Mouse (Mus musculus): ENCODE data around the gene Fbxl16. TPM values are rescaled to one million over a fixed set of nuclear protein-coding genes. Genes with fewer than 3 reads are reported as not detected.

The Fbxl16 gene
- polyA plus RNA-seq, 1 experiment from 2014 or later: 24.8 TPM

- peak; percentile 57 for ATAC-seq (ENCODE audit: low FRiP score, low read depth)
- Histone ChIP-seq H3K27me3 (peaks cover 30% of the 10 kb centered on the region), H3K36me3 (peaks cover 24% of the 10 kb centered on the region), H3K4me1 (peaks cover 41% of the 10 kb centered on the region), H3K4me3 (peak within 1 kb of the TSS; percentile 60), H3K9ac (replicated peaks) (peak within 1 kb of the TSS; percentile 75), H3K4me2 (replicated peaks) (peak within 1 kb of the TSS; percentile 95), H3K9me3 (no peaks in the 10 kb centered on the region), H3K27ac (replicated peaks) (peak within 1 kb of the TSS; percentile 43; the same call in 1 of the 2 replicates)
- WGBS: under 1% methylated on average over 18 of the region's 18 CpGs
Observed at GRCm38 (mm10) chr17:25823452-25823851, 14.6 kb downstream of the Fbxl16 start, which contains the start of gene Wdr24. Gene Wdr24, plus strand, starts transcription at chr17:25823627.

- no peak for ATAC-seq (ENCODE audit: low FRiP score, low read depth)
- Histone ChIP-seq H3K9me3 (no peaks in the 10 kb centered on the region), H3K36me3 (peaks cover 24% of the 10 kb centered on the region), H3K9ac (replicated peaks) (peak overlapping the region; percentile 75; the same call in 1 of the 2 replicates), H3K27ac (replicated peaks) (no peak overlapping the region), H3K4me1 (peaks cover 39% of the 10 kb centered on the region), H3K4me3 (peak overlapping the region; percentile 60), H3K27me3 (peaks cover 19% of the 10 kb centered on the region), H3K4me2 (replicated peaks) (peak overlapping the region; percentile 95)
- 76% methylated on average over 17 of the region's 17 CpGs for WGBS
Observed at GRCm38 (mm10) chr17:25824362-25825142, 15.7 kb downstream of the Fbxl16 start.

- H3K4me2 ChIP-seq (replicated peaks): peak overlapping the region; percentile 95; the same call in 1 of the 2 replicates
- 89% methylated on average over 6 of the region's 6 CpGs for WGBS
Observed at GRCm38 (mm10) chr17:25825311-25825710, 16.4 kb downstream of the Fbxl16 start.

GRCm38 (mm10) chr17:25825984-25826570 lies 17.2 kb downstream of the Fbxl16 start:
- H3K4me1 ChIP-seq: peaks cover 53% of the 10 kb centered on the region
- H3K27me3 ChIP-seq: peaks cover 5% of the 10 kb centered on the region; the same call in 1 of the 2 replicates
- H3K9me3 ChIP-seq: no peaks in the 10 kb centered on the region
- no peak overlapping the region for H3K27ac ChIP-seq (replicated peaks)
- no peak for ATAC-seq (ENCODE audit: low FRiP score, low read depth)
- peaks cover 40% of the 10 kb centered on the region for H3K36me3 ChIP-seq
- H3K9ac ChIP-seq (replicated peaks): no peak overlapping the region
- 96% methylated on average over 27 of the region's 27 CpGs for WGBS
- H3K4me3 ChIP-seq: no peak overlapping the region
- no peak overlapping the region for H3K4me2 ChIP-seq (replicated peaks)

More at GRCm38 (mm10) chr17:25825311-25825710, 16.4 kb downstream of the Fbxl16 start:
- peaks cover 32% of the 10 kb centered on the region for H3K36me3 ChIP-seq
- H3K9me3 ChIP-seq: no peaks in the 10 kb centered on the region
- H3K27me3 ChIP-seq: peaks cover 11% of the 10 kb centered on the region
- H3K4me1 ChIP-seq: peaks cover 46% of the 10 kb centered on the region
- no peak overlapping the region for H3K4me3 ChIP-seq
- ATAC-seq (ENCODE audit: low FRiP score, low read depth): no peak
- peak overlapping the region; percentile 33 for H3K9ac ChIP-seq (replicated peaks)
- no peak overlapping the region for H3K27ac ChIP-seq (replicated peaks)

GRCm38 (mm10) chr17:25827011-25827410 lies 18.1 kb downstream of the Fbxl16 start:
- H3K27ac ChIP-seq (replicated peaks): no peak overlapping the region
- H3K4me1 ChIP-seq: peaks cover 63% of the 10 kb centered on the region
- H3K9ac ChIP-seq (replicated peaks): no peak overlapping the region
- ATAC-seq (ENCODE audit: low FRiP score, low read depth): no peak
- no peaks in the 10 kb centered on the region for H3K9me3 ChIP-seq
- 96% methylated on average over 13 of the region's 13 CpGs for WGBS
- H3K4me3 ChIP-seq: no peak overlapping the region
- H3K27me3 ChIP-seq: peaks cover 5% of the 10 kb centered on the region; the same call in 1 of the 2 replicates
- H3K4me2 ChIP-seq (replicated peaks): no peak overlapping the region
- peaks cover 46% of the 10 kb centered on the region for H3K36me3 ChIP-seq

GRCm38 (mm10) chr17:25827546-25828222 lies 18.8 kb downstream of the Fbxl16 start:
- Histone ChIP-seq H3K4me3 (no peak overlapping the region; the same call in 1 of the 2 replicates), H3K4me2 (replicated peaks) (peak overlapping the region; percentile 84; the same call in 1 of the 2 replicates), H3K36me3 (peaks cover 46% of the 10 kb centered on the region), H3K9ac (replicated peaks) (no peak overlapping the region), H3K27me3 (peaks cover under 1% of the 10 kb centered on the region; the same call in 1 of the 2 replicates), H3K27ac (replicated peaks) (peak overlapping the region; percentile 91; the same call in 1 of the 2 replicates), H3K9me3 (no peaks in the 10 kb centered on the region), H3K4me1 (peaks cover 63% of the 10 kb centered on the region)
- WGBS: 93% methylated on average over 22 of the region's 22 CpGs
- ATAC-seq (ENCODE audit: low FRiP score, low read depth): no peak

- Histone ChIP-seq H3K27ac (replicated peaks) (peak overlapping the region; percentile 91), H3K4me2 (replicated peaks) (peak overlapping the region; percentile 84), H3K27me3 (no peaks in the 10 kb centered on the region), H3K36me3 (peaks cover 46% of the 10 kb centered on the region), H3K4me1 (peaks cover 60% of the 10 kb centered on the region), H3K9ac (replicated peaks) (peak overlapping the region; percentile 84; the same call in 1 of the 2 replicates), H3K9me3 (no peaks in the 10 kb centered on the region), H3K4me3 (peak overlapping the region; percentile 67)
- no peak for ATAC-seq (ENCODE audit: low FRiP score, low read depth)
- 83% methylated on average over 8 of the region's 8 CpGs for WGBS
Observed at GRCm38 (mm10) chr17:25828223-25828594, 19.3 kb downstream of the Fbxl16 start.

GRCm38 (mm10) chr17:25828712-25829557 lies 20.1 kb downstream of the Fbxl16 start, which contains the start of gene Jmjd8:
Gene Jmjd8, plus strand, starts transcription at chr17:25828867.
- H3K4me3 ChIP-seq: peak within 1 kb of the TSS; percentile 67
- peak within 1 kb of the TSS; percentile 91 for H3K27ac ChIP-seq (replicated peaks)
- ATAC-seq (ENCODE audit: low FRiP score, low read depth): peak; percentile 42
- peaks cover 63% of the 10 kb centered on the region for H3K4me1 ChIP-seq
- H3K27me3 ChIP-seq: no peaks in the 10 kb centered on the region
- no peaks in the 10 kb centered on the region for H3K9me3 ChIP-seq
- peak within 1 kb of the TSS; percentile 84 for H3K4me2 ChIP-seq (replicated peaks)
- H3K36me3 ChIP-seq: peaks cover 46% of the 10 kb centered on the region
- peak within 1 kb of the TSS; percentile 84 for H3K9ac ChIP-seq (replicated peaks)
- WGBS: under 1% methylated on average over 32 of the region's 32 CpGs

GRCm38 (mm10) chr17:25829558-25830017 lies 20.7 kb downstream of the Fbxl16 start:
- no peaks in the 10 kb centered on the region for H3K9me3 ChIP-seq
- peak overlapping the region; percentile 91 for H3K27ac ChIP-seq (replicated peaks)
- ATAC-seq (ENCODE audit: low FRiP score, low read depth): no peak
- peak overlapping the region; percentile 67 for H3K4me3 ChIP-seq
- H3K9ac ChIP-seq (replicated peaks): peak overlapping the region; percentile 84
- WGBS: 47% methylated on average over 8 of the region's 8 CpGs
- peaks cover 46% of the 10 kb centered on the region for H3K36me3 ChIP-seq
- H3K4me1 ChIP-seq: peaks cover 63% of the 10 kb centered on the region
- H3K4me2 ChIP-seq (replicated peaks): peak overlapping the region; percentile 84
- H3K27me3 ChIP-seq: no peaks in the 10 kb centered on the region

- H3K4me2 ChIP-seq (replicated peaks): peak overlapping the region; percentile 84
- H3K27ac ChIP-seq (replicated peaks): no peak overlapping the region
- no peaks in the 10 kb centered on the region for H3K9me3 ChIP-seq
- H3K4me1 ChIP-seq: peaks cover 63% of the 10 kb centered on the region
- H3K27me3 ChIP-seq: no peaks in the 10 kb centered on the region
- H3K36me3 ChIP-seq: peaks cover 50% of the 10 kb centered on the region
- WGBS: 89% methylated on average over 4 of the region's 4 CpGs
- peak overlapping the region; percentile 67; the same call in 1 of the 2 replicates for H3K4me3 ChIP-seq
- ATAC-seq (ENCODE audit: low FRiP score, low read depth): no peak
- peak overlapping the region; percentile 84; the same call in 1 of the 2 replicates for H3K9ac ChIP-seq (replicated peaks)
Observed at GRCm38 (mm10) chr17:25830200-25830753, 21.4 kb downstream of the Fbxl16 start.
